Mouse (Mus musculus): ENCODE results near the gene Abcc5.

DNA sequence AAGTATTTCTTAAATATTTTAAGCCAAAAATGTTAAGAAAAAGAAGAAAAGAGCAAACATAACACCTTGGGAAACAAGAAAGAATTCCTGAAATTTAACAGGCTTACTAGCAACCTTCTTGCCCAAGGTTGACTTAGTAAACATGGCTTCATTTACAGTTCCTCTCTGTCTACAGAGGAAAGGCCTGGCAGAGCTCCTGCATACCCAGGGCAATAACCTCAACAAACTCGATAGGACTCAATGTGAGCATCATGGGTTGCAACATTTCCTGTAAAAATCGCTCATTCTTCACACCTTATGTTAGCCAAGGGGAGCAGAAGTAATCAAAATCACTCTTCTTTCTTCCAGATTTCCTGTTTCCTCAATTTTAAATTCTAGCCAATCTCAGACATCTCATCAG is 8.1 kb downstream of the Abcc5 start:
- TF ChIP-seq POLR2A (IDR thresholded peaks at IDR 0.05; ENCODE audit: insufficient read depth, low read length): no peak
- no peak for TF ChIP-seq CTCF (IDR thresholded peaks at IDR 0.05; ENCODE audit: low read depth, low read length)
- TF ChIP-seq EP300 (IDR thresholded peaks at IDR 0.05; ENCODE audit: insufficient read depth, low read depth, low read length): no peak
